Mouse (Mus musculus) natural killer cell, adult 2 months (primary cell): Measurements from ENCODE around the gene Clic3.
"Not testable (repeated sequence)": the region's sequence is repeated elsewhere in the genome, so short reads cannot be mapped to it uniquely, and the experiment has no call there.

ENCODE experiments used
- DNase-seq, 2 experiments: peaks; one replicate each; pipeline ENCODE4 v3.0.0; 2022; ENCODE audit warnings: low spot score in 2 of 2

Gene Clic3

GRCm38 (mm10) chr2:25456205-25456953 is at the start of gene Clic3:
Clic3 (plus strand) TSS chr2:25456838.
- DNase-seq: no peak

GRCm38 (mm10) chr2:25408908-25409307 is 47.7 kb upstream of the Clic3 start:
- no peak for DNase-seq

GRCm38 (mm10) chr2:25413436-25413835 is 43.2 kb upstream of the Clic3 start:
- not testable (repeated sequence) for DNase-seq

- DNase-seq: no peak
Measured at GRCm38 (mm10) chr2:25417426-25417825, 39.2 kb upstream of the Clic3 start.

- peak; percentile 50 to 59 for DNase-seq
Measured at GRCm38 (mm10) chr2:25421896-25422295, 34.7 kb upstream of the Clic3 start.

- DNase-seq: peak; percentile 50 to 57
Measured at GRCm38 (mm10) chr2:25422587-25423410, 33.8 kb upstream of the Clic3 start, which contains the start of gene Fut7. Fut7 (plus strand) TSS chr2:25423267.

- no peak for DNase-seq
Measured at GRCm38 (mm10) chr2:25423626-25424025, 33.0 kb upstream of the Clic3 start.

- DNase-seq: no peak
Measured at GRCm38 (mm10) chr2:25425481-25425880, 31.2 kb upstream of the Clic3 start.

GRCm38 (mm10) chr2:25426721-25427191 is 29.9 kb upstream of the Clic3 start:
- DNase-seq: peak; percentile 82 to 84

- DNase-seq: no peak
Measured at GRCm38 (mm10) chr2:25427256-25427655, 29.4 kb upstream of the Clic3 start.

GRCm38 (mm10) chr2:25428442-25429236 is 28.0 kb upstream of the Clic3 start, which contains the start of gene Abca2:
Abca2 (plus strand) TSS chr2:25428703.
- DNase-seq: peak; percentile 93 to 94

- DNase-seq: no peak
Measured at GRCm38 (mm10) chr2:25429435-25430180, 27.0 kb upstream of the Clic3 start.

- DNase-seq: no peak
Measured at GRCm38 (mm10) chr2:25430395-25431233, 26.0 kb upstream of the Clic3 start.

- DNase-seq: no peak
Measured at GRCm38 (mm10) chr2:25431308-25431855, 25.3 kb upstream of the Clic3 start.

GRCm38 (mm10) chr2:25432326-25433098 is 24.1 kb upstream of the Clic3 start:
- DNase-seq: no peak

- DNase-seq: no peak
Measured at GRCm38 (mm10) chr2:25433101-25433500, 23.5 kb upstream of the Clic3 start.

GRCm38 (mm10) chr2:25434292-25434691 is 22.3 kb upstream of the Clic3 start:
- DNase-seq: no peak

GRCm38 (mm10) chr2:25436286-25436820 is 20.3 kb upstream of the Clic3 start:
- DNase-seq: no peak

GRCm38 (mm10) chr2:25441067-25441466 is 15.6 kb upstream of the Clic3 start:
- DNase-seq: no peak
